Mouse (Mus musculus): ENCODE data around the gene Rsrc1.
"Not testable (repeated sequence)": the region's sequence is repeated elsewhere in the genome, so short reads cannot be mapped to it uniquely, and the experiment has no call there.

Rsrc1 gene

GRCm38 (mm10) chr3:66983481-66983880 is 2.3 kb downstream of the Rsrc1 start:
- DNase-seq (ENCODE audit: extremely low read depth, low read depth, low spot score) = no peak

GRCm38 (mm10) chr3:66985539-66986286 is 4.5 kb downstream of the Rsrc1 start:
- peak; percentile 8 for DNase-seq (ENCODE audit: extremely low read depth, low read depth, low spot score)

GRCm38 (mm10) chr3:66986287-66986560 is 5.0 kb downstream of the Rsrc1 start:
- no peak for DNase-seq (ENCODE audit: extremely low read depth, low read depth, low spot score)

GRCm38 (mm10) chr3:66996820-66997219 is 15.6 kb downstream of the Rsrc1 start:
- DNase-seq (ENCODE audit: extremely low read depth, low read depth, low spot score) = no peak

- no peak for DNase-seq (ENCODE audit: extremely low read depth, low read depth, low spot score)
Measured at GRCm38 (mm10) chr3:67036387-67037062, 55.3 kb downstream of the Rsrc1 start.

- no peak for DNase-seq (ENCODE audit: extremely low read depth, low read depth, low spot score)
Measured at GRCm38 (mm10) chr3:67059755-67060154, 78.6 kb downstream of the Rsrc1 start.

- DNase-seq (ENCODE audit: extremely low read depth, low read depth, low spot score) = no peak
Measured at GRCm38 (mm10) chr3:67070575-67071488, 89.6 kb downstream of the Rsrc1 start.

- DNase-seq (ENCODE audit: extremely low read depth, low read depth, low spot score) = not testable (repeated sequence)
Measured at GRCm38 (mm10) chr3:67073653-67074052, 92.5 kb downstream of the Rsrc1 start.

GRCm38 (mm10) chr3:67075484-67075883 is 94.3 kb downstream of the Rsrc1 start:
- DNase-seq (ENCODE audit: extremely low read depth, low read depth, low spot score) = no peak

GRCm38 (mm10) chr3:67084742-67085141 is 103.6 kb downstream of the Rsrc1 start:
- DNase-seq (ENCODE audit: extremely low read depth, low read depth, low spot score) = no peak

GRCm38 (mm10) chr3:67108428-67108827 is 127.2 kb downstream of the Rsrc1 start:
- DNase-seq (ENCODE audit: extremely low read depth, low read depth, low spot score) = no peak

GRCm38 (mm10) chr3:67116317-67116716 is 135.1 kb downstream of the Rsrc1 start:
- no peak for DNase-seq (ENCODE audit: extremely low read depth, low read depth, low spot score)

GRCm38 (mm10) chr3:67132521-67132920 is 151.3 kb downstream of the Rsrc1 start:
- DNase-seq (ENCODE audit: extremely low read depth, low read depth, low spot score) = no peak

- no peak for DNase-seq (ENCODE audit: extremely low read depth, low read depth, low spot score)
Measured at GRCm38 (mm10) chr3:67135749-67136375, 154.7 kb downstream of the Rsrc1 start.

- no peak for DNase-seq (ENCODE audit: extremely low read depth, low read depth, low spot score)
Measured at GRCm38 (mm10) chr3:67144952-67145351, 163.8 kb downstream of the Rsrc1 start.

GRCm38 (mm10) chr3:67146280-67146679 is 165.1 kb downstream of the Rsrc1 start:
- no peak for DNase-seq (ENCODE audit: extremely low read depth, low read depth, low spot score)

GRCm38 (mm10) chr3:67147246-67147645 is 166.1 kb downstream of the Rsrc1 start:
- DNase-seq (ENCODE audit: extremely low read depth, low read depth, low spot score) = no peak

- DNase-seq (ENCODE audit: extremely low read depth, low read depth, low spot score) = no peak
Measured at GRCm38 (mm10) chr3:67197179-67197578, 216.0 kb downstream of the Rsrc1 start.

- no peak for DNase-seq (ENCODE audit: extremely low read depth, low read depth, low spot score)
Measured at GRCm38 (mm10) chr3:67213047-67213457, 231.9 kb downstream of the Rsrc1 start.

GRCm38 (mm10) chr3:67232617-67233241 is 251.5 kb downstream of the Rsrc1 start:
- no peak for DNase-seq (ENCODE audit: extremely low read depth, low read depth, low spot score)

- not testable (repeated sequence) for DNase-seq (ENCODE audit: extremely low read depth, low read depth, low spot score)
Measured at GRCm38 (mm10) chr3:67242451-67242850, 261.3 kb downstream of the Rsrc1 start.
